Mouse (Mus musculus) right cerebral cortex, postnatal 14 days (tissue): ENCODE measurements around the gene Aym1.
"Not testable (repeated sequence)": the region's sequence is repeated elsewhere in the genome, so short reads cannot be mapped to it uniquely, and the experiment has no call there.

Experiments
- DNase-seq: peaks from one replicate; pipeline ENCODE4 v3.0.0; 2022

Aym1 gene

GRCm38 (mm10) chr5:113357186-113357585, at the start of gene Aym1:
TSS of gene Aym1 (plus strand) at chr5:113357294.
- DNase-seq: no peak

- no peak for DNase-seq
These were observed 47.4 kb upstream of the Aym1 start for GRCm38 (mm10) chr5:113309491-113310376.

GRCm38 (mm10) chr5:113310377-113311003, 46.6 kb upstream of the Aym1 start, which contains the start of gene Sgsm1:
TSS of gene Sgsm1 (minus strand) at chr5:113310786.
- peak; percentile 89 for DNase-seq

- peak; percentile 92 for DNase-seq
These were observed 43.1 kb upstream of the Aym1 start for GRCm38 (mm10) chr5:113313998-113314397.

GRCm38 (mm10) chr5:113323784-113324638, 33.1 kb upstream of the Aym1 start:
- DNase-seq: no peak

- DNase-seq: no peak
These were observed 27.6 kb upstream of the Aym1 start for GRCm38 (mm10) chr5:113329463-113329862.

- DNase-seq: no peak
These were observed 26.9 kb upstream of the Aym1 start for GRCm38 (mm10) chr5:113330202-113330601.

- DNase-seq: no peak
These were observed 24.9 kb upstream of the Aym1 start for GRCm38 (mm10) chr5:113332239-113332638.

- no peak for DNase-seq
These were observed 24.2 kb upstream of the Aym1 start for GRCm38 (mm10) chr5:113332899-113333298.

- no peak for DNase-seq
These were observed 22.2 kb upstream of the Aym1 start for GRCm38 (mm10) chr5:113334621-113335530.

GRCm38 (mm10) chr5:113335732-113336131, 21.4 kb upstream of the Aym1 start:
- no peak for DNase-seq

- DNase-seq: no peak
These were observed 20.8 kb upstream of the Aym1 start for GRCm38 (mm10) chr5:113336281-113336680.

GRCm38 (mm10) chr5:113344635-113345386, 12.3 kb upstream of the Aym1 start:
- no peak for DNase-seq

GRCm38 (mm10) chr5:113345781-113346180, 11.3 kb upstream of the Aym1 start:
- no peak for DNase-seq

GRCm38 (mm10) chr5:113346651-113347050, 10.4 kb upstream of the Aym1 start:
- DNase-seq: not testable (repeated sequence)

- no peak for DNase-seq
These were observed 9.5 kb upstream of the Aym1 start for GRCm38 (mm10) chr5:113347593-113347992.

GRCm38 (mm10) chr5:113348597-113348996, 8.5 kb upstream of the Aym1 start:
- no peak for DNase-seq

- DNase-seq: no peak
These were observed 7.9 kb upstream of the Aym1 start for GRCm38 (mm10) chr5:113349226-113349625.

- no peak for DNase-seq
These were observed 7.3 kb upstream of the Aym1 start for GRCm38 (mm10) chr5:113349810-113350209.

- DNase-seq: no peak
These were observed 5.3 kb upstream of the Aym1 start for GRCm38 (mm10) chr5:113351768-113352167.

GRCm38 (mm10) chr5:113352636-113353035, 4.5 kb upstream of the Aym1 start:
- no peak for DNase-seq
